Mouse (Mus musculus): ENCODE measurements around the gene Ppat.
A peak's percentile ranks its signal among the peaks of the same experiment; 100 is the strongest.

Ppat gene

DNA sequence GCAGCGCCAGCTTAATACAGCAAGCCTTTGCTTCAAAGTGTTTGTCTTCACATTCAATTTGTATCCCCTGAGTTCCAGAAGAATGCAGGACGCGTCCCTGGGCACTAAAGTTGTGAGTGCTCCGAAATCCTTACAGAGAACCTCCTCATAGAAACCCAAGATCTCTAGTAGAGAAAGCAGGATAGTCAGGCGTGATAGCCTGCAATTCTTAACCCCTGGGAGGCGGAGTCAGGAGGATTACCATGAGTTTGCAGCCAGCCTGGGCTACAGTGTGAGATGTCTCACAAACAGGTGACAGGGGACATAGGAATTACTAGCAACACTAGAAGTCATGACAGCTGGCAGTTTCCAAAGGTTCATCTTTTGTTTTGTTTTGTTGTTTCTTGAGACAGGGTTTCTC, 81.8 kb downstream of the Ppat start:
- DNase-seq = no peak

DNA sequence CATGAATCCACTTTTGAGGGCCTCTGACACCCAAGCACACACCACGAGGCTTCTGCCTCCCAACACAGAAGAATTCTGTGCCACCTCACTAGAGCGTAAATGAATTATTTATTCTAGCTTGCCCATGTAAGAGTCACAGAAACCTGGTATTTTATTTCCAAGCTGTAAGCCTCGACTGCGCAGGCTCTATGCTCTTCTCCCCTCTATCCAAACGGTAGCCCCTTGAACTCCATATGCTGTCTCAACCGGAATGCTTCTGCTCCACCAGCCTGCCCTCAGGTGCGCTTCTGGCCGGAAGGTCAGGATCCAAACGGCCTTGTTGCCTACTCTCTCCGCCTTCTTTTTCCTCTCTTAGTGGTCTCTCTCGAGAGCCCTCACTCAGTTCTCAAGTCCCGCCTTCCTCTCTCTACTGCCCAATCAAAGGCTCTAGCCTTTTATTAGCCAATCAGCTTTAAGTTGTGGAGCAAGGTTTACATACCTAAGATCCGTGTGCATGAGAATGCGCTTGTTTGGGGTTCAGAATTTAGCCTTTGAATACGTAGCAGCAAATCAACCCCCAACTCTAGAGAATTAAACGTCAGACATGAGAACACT, 82.6 kb downstream of the Ppat start:
- DNase-seq = peak in 1 of 2 experiments; percentile 33

DNA sequence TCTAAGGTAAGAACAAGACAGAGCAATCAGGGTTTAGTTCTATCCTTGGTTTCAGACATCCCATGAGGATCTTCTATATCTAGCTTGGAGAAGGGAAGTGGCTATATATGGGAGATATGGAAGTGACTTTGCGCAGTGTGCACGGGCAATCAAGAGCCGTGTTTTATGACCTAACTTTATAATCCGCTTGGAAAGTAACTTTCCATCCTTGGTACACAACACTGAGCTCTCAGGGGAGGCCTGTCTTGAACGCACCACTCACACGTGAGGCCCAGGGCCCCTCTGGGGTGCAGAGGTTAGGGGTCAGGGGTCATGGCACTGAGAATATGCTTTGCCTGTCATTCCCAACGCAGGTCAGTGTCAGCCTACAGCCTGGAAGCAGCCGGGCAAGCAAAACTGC, 84.6 kb downstream of the Ppat start:
- no peak for DNase-seq
